Comparison of ENCODE assay signal across 30 mouse cellular contexts in genomic region chr13:91981414-91981813, GRCm38 (mm10).
"Had no signal": no experiment of that assay in that cellular context is flagged by ENCODE, and none has a peak within 500 bp of the region (broad histone marks: within the 10 kb centered on the region; RNA-seq: fewer than 3 reads in every experiment).

No protein-coding gene starts in this region.

- H3K36me3 ChIP-seq: heart, embryonic 10.5 days; heart, embryonic 12.5 days; heart, embryonic 13.5 days; heart, embryonic 15.5 days; hindbrain, embryonic 10.5 days; hindbrain, embryonic 12.5 days; hindbrain, embryonic 13.5 days; hindbrain, embryonic 15.5 days; intestine, embryonic 15.5 days; kidney, embryonic 15.5 days had no signal

- DNase-seq: heart, postnatal 10 days; heart, postnatal 14 days; heart, postnatal 36 days; heart, postnatal 4 days; kidney, adult 11 months; kidney, adult 18-20 months; kidney, adult 2 months; kidney, adult 8-10 months; kidney, adult 9 months; kidney, postnatal 10 days; kidney, postnatal 14 days; kidney, postnatal 25 days; kidney, postnatal 36 days; kidney, postnatal 4 days; layer of hippocampus, adult 9-11 months; layer of hippocampus, postnatal 36 days had no signal

- H3K4me3 ChIP-seq: heart, embryonic 10.5 days; heart, embryonic 12.5 days; heart, embryonic 13.5 days; heart, embryonic 15.5 days; hindbrain, embryonic 10.5 days; hindbrain, embryonic 12.5 days; hindbrain, embryonic 13.5 days; hindbrain, embryonic 15.5 days; intestine, embryonic 15.5 days; kidney, embryonic 15.5 days; layer of hippocampus, adult 2 months; left cerebral cortex, adult 2 months had no signal

- H3K4me2 ChIP-seq: heart, embryonic 11.5 days; heart, embryonic 12.5 days; heart, embryonic 13.5 days; heart, embryonic 15.5 days; hindbrain, embryonic 12.5 days; hindbrain, embryonic 13.5 days; hindbrain, embryonic 14.5 days; hindbrain, embryonic 15.5 days; intestine, embryonic 15.5 days; kidney, embryonic 15.5 days had no signal

- H3K27me3 ChIP-seq: heart, embryonic 12.5 days; heart, embryonic 13.5 days; heart, embryonic 15.5 days; hindbrain, embryonic 12.5 days; hindbrain, embryonic 13.5 days; hindbrain, embryonic 15.5 days; intestine, embryonic 15.5 days; kidney, embryonic 15.5 days had no signal
